Mouse (Mus musculus): ENCODE data around the gene Gstt2.

- no peak for TF ChIP-seq CTCF (IDR thresholded peaks at IDR 0.05; ENCODE audit: low read depth)
- no peak for TF ChIP-seq EP300 (IDR thresholded peaks at IDR 0.05; ENCODE audit: low read depth)
These were observed 44.6 kb upstream of the Gstt2 start for GRCm38 (mm10) chr10:75881578-75882432.

Measured in liver, embryonic 14.5 days (tissue).